Mouse (Mus musculus): ENCODE data around the gene Stk10. TPM values are rescaled to one million over a fixed set of nuclear protein-coding genes. Genes with fewer than 3 reads are reported as not detected.

The Stk10 gene
- polyA plus RNA-seq (2015; fragmentation: Nextera tagmentation; extraction: Ambion mirVana) = 2.3 and 3.9 TPM in 2 replicates

- H3K36me3 ChIP-seq = peaks cover 2% of the 10 kb centered on the region; the same call in 1 of the 2 replicates
- H3K9ac ChIP-seq (replicated peaks) = peak within 1 kb of the TSS; percentile 71
- peak; percentile 93 for ATAC-seq (ENCODE audit: low FRiP score)
- peaks cover 36% of the 10 kb centered on the region for H3K4me1 ChIP-seq
- H3K27ac ChIP-seq (replicated peaks) = no peak within 1 kb of the TSS
- WGBS = under 1% methylated on average over 77 of the region's 82 CpGs
- peaks cover 5% of the 10 kb centered on the region; the same call in 1 of the 2 replicates for H3K27me3 ChIP-seq (replicated peaks)
- H3K4me3 ChIP-seq (replicated peaks) = peak within 1 kb of the TSS; percentile 70
- no peaks in the 10 kb centered on the region for H3K9me3 ChIP-seq (replicated peaks)
- peak within 1 kb of the TSS; percentile 99 for H3K4me2 ChIP-seq
Measured at GRCm38 (mm10) chr11:32532765-32533481, at the start of gene Stk10. Gene Stk10, plus strand, starts transcription at chr11:32533305.

DNA sequence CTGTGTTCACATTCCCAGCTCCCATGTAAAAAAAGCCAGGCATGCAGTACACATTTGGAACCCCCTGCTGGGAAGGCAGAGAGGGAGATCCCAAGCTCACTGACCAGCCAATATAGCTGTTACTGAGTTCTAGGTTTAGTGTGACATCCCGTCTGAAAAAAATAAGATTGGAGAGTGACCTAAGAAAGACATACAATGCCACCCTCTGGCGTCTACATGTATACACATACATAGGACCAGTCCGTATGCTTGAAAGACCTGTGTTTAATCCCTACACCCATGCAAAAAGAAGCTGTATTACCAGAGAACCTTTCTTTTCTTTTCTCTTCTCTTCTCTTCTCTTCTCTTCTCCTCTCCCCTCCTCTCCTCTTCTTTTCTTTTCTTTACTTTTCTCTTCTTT lies 47.8 kb upstream of the Stk10 start:
- H3K4me3 ChIP-seq (replicated peaks) = no peak overlapping the region
- WGBS = 80% methylated on average over 3 of the region's 3 CpGs
- no peak for ATAC-seq (ENCODE audit: low FRiP score)

DNA sequence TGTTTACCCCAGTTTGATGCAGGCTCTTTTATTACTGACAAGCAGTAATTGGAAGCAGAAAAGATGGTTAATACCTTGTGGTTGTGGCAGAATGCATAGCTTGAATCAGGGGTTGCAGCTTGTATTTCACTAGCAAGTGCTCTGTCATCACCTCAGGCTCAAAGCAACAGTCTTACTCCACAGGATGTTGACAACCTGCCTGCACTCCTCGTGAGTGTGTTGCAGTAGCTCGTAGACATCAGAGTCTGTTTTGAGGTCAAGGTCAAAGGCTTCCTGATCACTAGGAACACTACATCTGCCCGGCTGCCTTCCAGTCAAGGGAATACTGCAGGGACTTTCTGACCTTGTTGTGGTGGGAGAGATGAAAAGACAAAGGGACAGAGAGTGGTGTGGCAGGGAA lies 46.5 kb upstream of the Stk10 start:
- 82% methylated on average over 3 of the region's 3 CpGs for WGBS
- H3K9ac ChIP-seq (replicated peaks) = no peak overlapping the region
- no peak overlapping the region for H3K27ac ChIP-seq (replicated peaks)
- ATAC-seq (ENCODE audit: low FRiP score) = no peak
- no peak overlapping the region for H3K4me3 ChIP-seq (replicated peaks)
- H3K9me3 ChIP-seq (replicated peaks) = no peaks in the 10 kb centered on the region
- no peaks in the 10 kb centered on the region for H3K27me3 ChIP-seq (replicated peaks)
- no peak overlapping the region for H3K4me2 ChIP-seq
- H3K36me3 ChIP-seq = no peaks in the 10 kb centered on the region
- 0 out of 2 replicates have a peak, but pooled peaks cover 11% of the 10 kb centered on the region for H3K4me1 ChIP-seq

More for the DNA sequence above, 47.8 kb upstream of the Stk10 start:
- Histone ChIP-seq H3K27me3 (replicated peaks) (no peaks in the 10 kb centered on the region), H3K9ac (replicated peaks) (no peak overlapping the region), H3K4me1 (0 out of 2 replicates have a peak, but pooled peaks cover 11% of the 10 kb centered on the region), H3K9me3 (replicated peaks) (no peaks in the 10 kb centered on the region), H3K4me2 (no peak overlapping the region), H3K36me3 (no peaks in the 10 kb centered on the region), H3K27ac (replicated peaks) (no peak overlapping the region)

- no peaks in the 10 kb centered on the region for H3K36me3 ChIP-seq
- H3K4me3 ChIP-seq (replicated peaks) = no peak overlapping the region
- no peak overlapping the region for H3K9ac ChIP-seq (replicated peaks)
- no peaks in the 10 kb centered on the region for H3K9me3 ChIP-seq (replicated peaks)
- ATAC-seq (ENCODE audit: low FRiP score) = no peak
- no peaks in the 10 kb centered on the region for H3K27me3 ChIP-seq (replicated peaks)
- H3K4me1 ChIP-seq = 0 out of 2 replicates have a peak, but pooled peaks cover 11% of the 10 kb centered on the region
- H3K4me2 ChIP-seq = no peak overlapping the region
- WGBS = 93% methylated on average over 3 of the region's 3 CpGs
- no peak overlapping the region for H3K27ac ChIP-seq (replicated peaks)
Measured at GRCm38 (mm10) chr11:32487501-32487900, 45.6 kb upstream of the Stk10 start.

- no peak overlapping the region for H3K9ac ChIP-seq (replicated peaks)
- H3K4me3 ChIP-seq (replicated peaks) = no peak overlapping the region
- H3K9me3 ChIP-seq (replicated peaks) = no peaks in the 10 kb centered on the region
- H3K27ac ChIP-seq (replicated peaks) = no peak overlapping the region
- no peaks in the 10 kb centered on the region for H3K36me3 ChIP-seq
- ATAC-seq (ENCODE audit: low FRiP score) = no peak
- no peak overlapping the region for H3K4me2 ChIP-seq
- H3K4me1 ChIP-seq = 0 out of 2 replicates have a peak, but pooled peaks cover 11% of the 10 kb centered on the region
- no peaks in the 10 kb centered on the region for H3K27me3 ChIP-seq (replicated peaks)
Measured at GRCm38 (mm10) chr11:32488344-32488743, 44.8 kb upstream of the Stk10 start.

GRCm38 (mm10) chr11:32488808-32489670 lies 44.1 kb upstream of the Stk10 start:
- H3K27me3 ChIP-seq (replicated peaks) = no peaks in the 10 kb centered on the region
- 86% methylated on average over 5 of the region's 5 CpGs for WGBS
- H3K36me3 ChIP-seq = no peaks in the 10 kb centered on the region
- ATAC-seq (ENCODE audit: low FRiP score) = no peak
- H3K9me3 ChIP-seq (replicated peaks) = no peaks in the 10 kb centered on the region
- H3K4me1 ChIP-seq = 0 out of 2 replicates have a peak, but pooled peaks cover 11% of the 10 kb centered on the region
- H3K27ac ChIP-seq (replicated peaks) = no peak overlapping the region
- no peak overlapping the region for H3K4me3 ChIP-seq (replicated peaks)
- H3K4me2 ChIP-seq = no peak overlapping the region
- H3K9ac ChIP-seq (replicated peaks) = no peak overlapping the region

- H3K36me3 ChIP-seq = no peaks in the 10 kb centered on the region
- 0 out of 2 replicates have a peak, but pooled peaks cover 11% of the 10 kb centered on the region for H3K4me1 ChIP-seq
- 98% methylated on average over 2 of the region's 2 CpGs for WGBS
- no peak overlapping the region for H3K4me2 ChIP-seq
- no peak overlapping the region for H3K4me3 ChIP-seq (replicated peaks)
- no peak for ATAC-seq (ENCODE audit: low FRiP score)
- H3K27ac ChIP-seq (replicated peaks) = no peak overlapping the region
- H3K9ac ChIP-seq (replicated peaks) = no peak overlapping the region
- H3K9me3 ChIP-seq (replicated peaks) = no peaks in the 10 kb centered on the region
- H3K27me3 ChIP-seq (replicated peaks) = no peaks in the 10 kb centered on the region
Measured at GRCm38 (mm10) chr11:32491079-32491478, 42.0 kb upstream of the Stk10 start.

- Histone ChIP-seq H3K36me3 (no peaks in the 10 kb centered on the region), H3K4me2 (no peak overlapping the region), H3K9me3 (replicated peaks) (no peaks in the 10 kb centered on the region), H3K4me1 (0 out of 2 replicates have a peak, but pooled peaks cover 11% of the 10 kb centered on the region), H3K9ac (replicated peaks) (no peak overlapping the region), H3K27me3 (replicated peaks) (no peaks in the 10 kb centered on the region), H3K4me3 (replicated peaks) (no peak overlapping the region), H3K27ac (replicated peaks) (no peak overlapping the region)
- no peak for ATAC-seq (ENCODE audit: low FRiP score)
Measured at GRCm38 (mm10) chr11:32493312-32493711, 39.8 kb upstream of the Stk10 start.

DNA sequence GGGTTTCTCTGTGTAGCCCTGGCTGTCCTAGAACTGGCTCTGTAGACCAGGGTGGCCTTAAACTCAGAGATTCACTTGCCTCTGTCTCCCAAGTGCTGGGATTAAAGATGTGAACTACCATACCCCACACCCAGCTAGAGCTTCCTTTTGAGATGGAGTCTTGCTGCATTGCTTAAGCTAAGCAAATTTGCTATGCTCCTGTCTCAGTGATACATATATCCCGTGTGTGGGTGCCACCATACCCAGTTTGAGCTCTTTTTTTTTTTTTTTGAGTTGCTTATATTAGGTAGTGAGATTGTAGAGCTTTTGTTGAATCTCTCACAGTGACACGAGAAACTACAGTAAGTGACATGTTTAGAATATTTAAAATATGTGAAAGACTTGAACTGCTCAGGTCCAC lies 37.8 kb upstream of the Stk10 start:
- Histone ChIP-seq H3K9me3 (replicated peaks) (no peaks in the 10 kb centered on the region), H3K9ac (replicated peaks) (no peak overlapping the region), H3K36me3 (no peaks in the 10 kb centered on the region), H3K27me3 (replicated peaks) (no peaks in the 10 kb centered on the region), H3K4me3 (replicated peaks) (no peak overlapping the region), H3K4me1 (no peaks in the 10 kb centered on the region), H3K27ac (replicated peaks) (no peak overlapping the region), H3K4me2 (no peak overlapping the region)
- WGBS = 83% methylated on average over 2 of the region's 2 CpGs
- no peak for ATAC-seq (ENCODE audit: low FRiP score)

- Histone ChIP-seq H3K9me3 (replicated peaks) (no peaks in the 10 kb centered on the region), H3K27ac (replicated peaks) (0 out of 2 replicates have a peak overlapping the region, but pooled peaks have one; percentile 23), H3K9ac (replicated peaks) (no peak overlapping the region), H3K4me3 (replicated peaks) (no peak overlapping the region), H3K27me3 (replicated peaks) (no peaks in the 10 kb centered on the region), H3K36me3 (0 out of 2 replicates have a peak, but pooled peaks cover 3% of the 10 kb centered on the region), H3K4me1 (no peaks in the 10 kb centered on the region), H3K4me2 (no peak overlapping the region)
- WGBS = 77% methylated on average over 7 of the region's 7 CpGs
- ATAC-seq (ENCODE audit: low FRiP score) = no peak
Measured at GRCm38 (mm10) chr11:32498757-32499535, 34.2 kb upstream of the Stk10 start.

GRCm38 (mm10) chr11:32499931-32500330 lies 33.2 kb upstream of the Stk10 start:
- H3K4me2 ChIP-seq = no peak overlapping the region
- no peaks in the 10 kb centered on the region for H3K4me1 ChIP-seq
- H3K9ac ChIP-seq (replicated peaks) = no peak overlapping the region
- H3K27me3 ChIP-seq (replicated peaks) = no peaks in the 10 kb centered on the region
- no peak overlapping the region for H3K4me3 ChIP-seq (replicated peaks)
- ATAC-seq (ENCODE audit: low FRiP score) = no peak
- WGBS = 93% methylated on average over 4 of the region's 4 CpGs
- H3K36me3 ChIP-seq = 0 out of 2 replicates have a peak, but pooled peaks cover 5% of the 10 kb centered on the region
- H3K9me3 ChIP-seq (replicated peaks) = no peaks in the 10 kb centered on the region
- no peak overlapping the region for H3K27ac ChIP-seq (replicated peaks)

Data from neural tube, embryonic 15.5 days (tissue).